Mouse (Mus musculus): ENCODE measurements at regions not wholly inside any gene's neighbourhood (a gene's known extent, or its start where the extent isn't known, plus 50 kb on each side); places are given as distances from the start of the nearest gene placed in this dataset.
A peak's percentile ranks its signal among the peaks of the same experiment; 100 is the strongest.

- DNase-seq, result peak in 1 of 2 experiments; percentile 0
Observed at GRCm38 (mm10) chr15:33759496-33759895, 598.2 kb downstream of the 9430069I07Rik start.

DNA sequence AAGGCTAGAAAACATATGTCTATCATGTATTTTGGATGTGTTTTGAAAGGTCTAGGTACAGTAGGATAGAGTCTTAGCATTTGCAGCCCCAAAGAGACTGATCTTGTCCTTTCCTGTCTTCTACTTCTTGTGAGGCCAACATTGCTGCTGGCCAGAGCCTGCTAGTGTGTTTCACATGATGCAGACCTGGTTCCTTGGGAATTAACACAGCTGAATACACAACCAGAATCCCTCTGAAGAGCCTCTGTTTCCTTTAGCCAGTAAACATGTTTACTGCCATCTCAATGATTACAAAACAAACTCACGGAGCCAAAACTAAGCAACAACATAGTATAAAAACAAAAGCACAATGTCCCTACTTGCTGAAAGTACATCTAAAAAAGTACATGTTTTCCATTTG is 598.9 kb downstream of the 9430069I07Rik start:
- no peak for DNase-seq

Data from lung, adult 18-20 months (tissue).